Mouse (Mus musculus) small intestine, adult 2 months (tissue): ENCODE results near the gene Lrp3. TPM values are rescaled to one million over a fixed set of nuclear protein-coding genes. Genes with fewer than 3 reads are reported as not detected.
"Not testable (repeated sequence)": the region's sequence is repeated elsewhere in the genome, so short reads cannot be mapped to it uniquely, and the experiment has no call there.

Experiments
- H3K27ac ChIP-seq: fragments of 200-500 bp; 2 replicates; pipeline ENCODE4 v1.5.1; 2012; ENCODE audit warnings: low read depth, low read length, control low read depth, inconsistent platforms; ENCODE audit not compliant: insufficient read depth
- H3K27me3 ChIP-seq: fragments of 200-500 bp; 2 replicates; pipeline ENCODE4 v1.6.1; 2012; ENCODE audit warnings: mild to moderate bottlenecking, moderate library complexity, low read length, inconsistent platforms; ENCODE audit not compliant: control insufficient read depth, insufficient read depth
- H3K36me3 ChIP-seq: fragments of 200-500 bp; 2 replicates; pipeline ENCODE4 v1.6.1; 2012; ENCODE audit warnings: mild to moderate bottlenecking, low read length, control low read depth, inconsistent platforms; ENCODE audit not compliant: control insufficient read depth, insufficient read depth
- H3K4me1 ChIP-seq: fragments of 200-500 bp; 2 replicates; pipeline ENCODE4 v1.6.1; 2012; ENCODE audit warnings: low read length, inconsistent platforms, mixed read lengths; ENCODE audit not compliant: control insufficient read depth, insufficient read depth, insufficient read length
- H3K4me3 ChIP-seq: fragments of 200-500 bp; 2 replicates; pipeline ENCODE4 v1.5.1; 2012; ENCODE audit warnings: low read depth, mild to moderate bottlenecking, control low read depth, inconsistent platforms, low read length, moderate library complexity
- CTCF ChIP-seq: fragments of 200-500 bp; IDR thresholded peaks from 2 replicates; pipeline ENCODE4 v1.5.1; 2012; ENCODE audit warnings: low read depth, mild to moderate bottlenecking, control low read depth, inconsistent platforms, low read length, moderate library complexity, mixed read lengths; ENCODE audit not compliant: insufficient replicate concordance, insufficient read length; ENCODE audit errors: extremely low read depth
- POLR2A ChIP-seq: fragments of 200-500 bp; IDR thresholded peaks from 2 replicates; pipeline ENCODE4 v1.6.1; 2012; ENCODE audit warnings: low read depth, mild to moderate bottlenecking, control low read depth, inconsistent platforms, low read length, moderate library complexity
- WGBS: fragments of 180-500 bp; shearing (Covaris S2); methylation state at CpG from one replicate; pipeline ENCODE4 v1.1.7; 2018; 5-methylcytosine and 5-hydroxymethylcytosine counted together
- polyA plus RNA-seq: library from polyadenylated mRNA; depleted of rRNA; stranded (reverse); fragments of >200 nt; gene quantifications from 2 replicates; pipeline ENCODE4 v1.2.3, GENCODE M21; 2012; rRNA removed

The Lrp3 gene
- polyA plus RNA-seq: 4.2 and 5.0 TPM in 2 replicates

DNA sequence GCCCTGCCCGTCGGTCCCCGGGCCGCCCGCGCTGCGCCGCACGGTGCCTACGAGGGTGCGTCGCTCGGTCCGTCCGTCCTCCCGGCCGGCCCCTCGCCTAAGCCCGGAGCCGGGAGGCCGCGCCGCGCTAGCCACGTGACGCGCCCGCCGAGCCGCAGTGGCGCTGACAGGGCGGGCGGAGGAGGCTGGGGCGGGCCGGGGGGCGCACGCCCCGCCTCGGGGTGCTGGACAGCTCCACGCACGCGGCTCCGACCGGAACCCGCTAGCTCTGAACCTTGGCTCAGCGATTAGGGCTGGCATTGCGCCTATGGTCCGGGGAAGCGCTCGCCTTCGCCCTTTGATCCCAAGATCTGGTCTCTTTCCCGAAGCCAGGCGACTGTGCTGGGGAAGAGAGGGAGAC is at the start of gene Lrp3:
TSS of gene Lrp3 (minus strand) at position 274 of the 400 bp plus-strand sequence.
- TF ChIP-seq POLR2A: no peak
- TF ChIP-seq CTCF: no peak
- 3% methylated on average over 53 of the region's 53 CpGs for WGBS
- Histone ChIP-seq H3K4me1 (no peaks in the 10 kb centered on the region), H3K27me3 (0 out of 2 replicates have a peak, but pooled peaks cover 8% of the 10 kb centered on the region), H3K36me3 (no peaks in the 10 kb centered on the region), H3K4me3 (peak within 1 kb of the TSS; percentile 45), H3K27ac (no peak within 1 kb of the TSS)

DNA sequence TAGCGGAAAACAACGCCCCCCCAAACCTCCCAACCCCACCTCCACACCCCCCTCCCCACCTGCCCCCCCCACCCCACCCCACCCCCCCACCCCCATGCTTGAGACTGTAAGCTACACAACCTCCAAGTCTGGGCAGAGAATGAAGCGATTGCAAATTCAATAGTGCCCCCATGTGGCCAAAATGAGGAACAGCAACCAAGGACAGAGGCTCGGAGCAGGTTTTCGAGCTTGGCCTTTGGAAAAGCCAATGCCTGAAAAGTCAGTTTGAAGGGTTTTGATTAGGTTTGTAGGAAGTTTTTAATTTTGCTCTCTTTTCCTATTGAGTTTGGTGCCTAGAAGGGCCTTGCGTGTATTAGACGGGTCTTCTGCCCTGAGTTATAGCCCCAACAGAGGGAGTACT is 49.4 kb upstream of the Lrp3 start:
- H3K27me3 ChIP-seq: no peaks in the 10 kb centered on the region
- H3K4me1 ChIP-seq: peaks cover 12% of the 10 kb centered on the region; the same call in 1 of the 2 replicates
- no peak overlapping the region for H3K27ac ChIP-seq
- no peaks in the 10 kb centered on the region for H3K36me3 ChIP-seq
- peak; percentile 69; the same call in 1 of the 2 replicates for TF ChIP-seq CTCF
- no peak for TF ChIP-seq POLR2A
- WGBS: 28% methylated on average over 7 of the region's 7 CpGs
- H3K4me3 ChIP-seq: no peak overlapping the region

DNA sequence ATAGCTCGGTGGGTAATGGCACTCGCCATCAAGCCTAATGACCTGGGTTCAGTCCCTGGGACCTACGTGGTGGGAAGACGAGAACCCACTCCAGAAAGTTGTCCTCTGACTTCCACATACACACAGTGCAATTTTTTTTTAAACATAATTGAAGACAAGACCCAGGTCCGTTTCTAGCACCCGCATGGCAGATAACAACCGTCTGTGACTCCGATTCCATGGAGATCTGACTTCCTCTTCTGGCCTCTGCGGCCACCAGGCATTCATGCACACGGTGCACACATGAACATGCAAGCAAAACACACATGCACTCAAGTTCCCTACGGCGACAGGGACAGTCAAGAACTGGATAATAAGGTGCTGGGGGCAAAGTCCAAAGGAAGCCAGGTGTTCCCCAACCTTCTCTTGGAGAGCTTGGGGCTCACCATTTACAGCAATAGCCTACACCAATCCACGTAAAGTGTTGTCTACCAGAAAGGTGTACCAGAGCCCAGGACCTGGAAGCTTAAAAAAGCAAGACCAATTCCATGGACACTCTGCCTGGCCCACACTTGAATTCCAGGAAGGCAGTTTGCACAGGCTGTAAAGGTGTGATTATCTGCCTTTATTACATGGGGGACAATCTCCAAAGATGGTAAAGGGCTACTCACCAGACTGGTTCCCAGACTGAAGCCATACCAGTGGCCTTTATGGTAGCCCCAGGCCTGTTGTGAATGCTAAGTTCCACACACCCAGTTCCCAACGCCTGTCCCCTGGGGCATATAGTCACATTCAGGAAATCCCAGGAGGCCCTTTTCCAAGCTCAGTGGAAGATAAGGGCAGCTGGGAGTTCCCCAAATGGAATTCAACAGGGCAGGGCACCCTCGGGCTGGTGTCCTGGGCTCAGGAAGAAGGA is 48.5 kb upstream of the Lrp3 start:
- H3K27me3 ChIP-seq: no peaks in the 10 kb centered on the region
- peak overlapping the region; percentile 1; the same call in 1 of the 2 replicates for H3K27ac ChIP-seq
- no peak overlapping the region for H3K4me3 ChIP-seq
- WGBS: 43% methylated on average over 15 of the region's 15 CpGs
- H3K36me3 ChIP-seq: no peaks in the 10 kb centered on the region
- peaks cover 9% of the 10 kb centered on the region; the same call in 1 of the 2 replicates for H3K4me1 ChIP-seq
- no peak for TF ChIP-seq POLR2A
- no peak for TF ChIP-seq CTCF

DNA sequence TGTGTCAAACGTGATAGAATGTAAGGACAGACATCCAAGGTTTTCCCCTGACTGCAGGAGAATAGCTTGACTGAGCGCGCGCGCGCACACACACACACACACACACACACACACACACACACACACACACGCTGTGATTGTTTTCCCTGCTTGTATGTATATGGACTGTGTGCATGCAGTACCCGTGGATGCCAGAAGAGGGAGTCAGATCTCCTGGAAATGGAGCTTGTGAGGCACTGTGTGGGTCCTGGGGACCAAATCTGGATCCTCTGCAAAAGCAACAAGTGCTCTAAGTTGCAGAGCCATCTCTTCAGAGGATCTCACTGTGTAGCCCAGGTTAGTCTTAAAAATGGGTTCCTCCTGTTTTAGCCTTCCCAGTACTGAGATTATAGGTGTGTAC is 44.1 kb upstream of the Lrp3 start:
- WGBS: 85% methylated on average over 8 of the region's 8 CpGs
- Histone ChIP-seq H3K4me3 (no peak overlapping the region), H3K4me1 (peaks cover 9% of the 10 kb centered on the region; the same call in 1 of the 2 replicates)

DNA sequence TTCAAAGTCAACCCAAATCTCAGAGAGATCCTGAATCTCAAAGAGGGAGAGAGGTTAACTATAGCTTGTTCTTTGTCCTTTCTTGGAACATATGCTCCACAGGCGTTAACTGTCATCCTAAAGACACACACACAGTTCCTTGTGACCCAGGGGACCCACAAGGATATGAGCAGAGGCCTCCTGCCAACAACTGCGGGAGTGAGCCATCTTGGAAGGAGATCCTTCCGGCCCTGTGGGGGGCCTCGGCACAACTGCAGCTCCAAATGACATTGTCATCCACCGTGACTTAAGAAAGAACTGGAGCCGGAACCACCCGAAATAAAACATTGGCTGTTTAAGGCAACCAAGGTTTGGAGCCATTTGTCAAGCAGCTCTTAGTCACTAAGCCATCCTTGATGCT is 43.0 kb upstream of the Lrp3 start:
- Histone ChIP-seq H3K36me3 (no peaks in the 10 kb centered on the region), H3K27ac (no peak overlapping the region), H3K4me3 (no peak overlapping the region), H3K27me3 (no peaks in the 10 kb centered on the region), H3K4me1 (no peaks in the 10 kb centered on the region)
- TF ChIP-seq CTCF (no peak), POLR2A (no peak)
- 61% methylated on average over 7 of the region's 7 CpGs for WGBS

More for the DNA sequence above, 44.1 kb upstream of the Lrp3 start:
- Histone ChIP-seq H3K27ac (no peak overlapping the region), H3K36me3 (no peaks in the 10 kb centered on the region), H3K27me3 (no peaks in the 10 kb centered on the region)
- TF ChIP-seq POLR2A: no peak
- TF ChIP-seq CTCF: peak; percentile 29; the same call in 1 of the 2 replicates

DNA sequence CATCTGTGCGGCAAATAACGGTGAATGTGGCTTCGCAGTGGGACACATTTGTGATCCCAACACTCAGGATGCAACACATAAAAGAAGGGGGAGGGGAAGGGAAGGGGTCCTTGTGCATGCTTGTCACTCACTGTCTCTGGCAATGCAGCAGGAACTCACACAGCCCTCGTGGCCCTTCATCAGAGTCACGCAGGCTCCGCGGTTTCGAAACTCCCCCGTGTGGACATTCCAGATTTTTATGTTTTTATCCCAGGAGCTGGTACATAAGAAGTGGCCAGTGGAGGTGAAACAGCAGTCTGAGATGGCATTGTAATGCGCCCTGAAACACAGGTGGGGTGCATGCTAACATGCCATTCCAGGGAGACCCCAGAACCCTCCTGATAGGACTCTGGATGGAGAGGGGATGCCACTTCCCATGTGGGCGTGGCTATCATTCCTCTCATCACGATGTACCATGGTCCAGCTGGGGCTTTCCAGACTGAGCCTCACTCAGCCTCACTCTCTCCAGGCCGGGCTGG is 36.8 kb upstream of the Lrp3 start:
- 9% methylated on average over 13 of the region's 13 CpGs for WGBS
- TF ChIP-seq CTCF (peak; percentile 49; the same call in 1 of the 2 replicates), POLR2A (no peak)
- Histone ChIP-seq H3K36me3 (no peaks in the 10 kb centered on the region), H3K27me3 (no peaks in the 10 kb centered on the region), H3K27ac (no peak overlapping the region), H3K4me1 (no peaks in the 10 kb centered on the region), H3K4me3 (no peak overlapping the region)

DNA sequence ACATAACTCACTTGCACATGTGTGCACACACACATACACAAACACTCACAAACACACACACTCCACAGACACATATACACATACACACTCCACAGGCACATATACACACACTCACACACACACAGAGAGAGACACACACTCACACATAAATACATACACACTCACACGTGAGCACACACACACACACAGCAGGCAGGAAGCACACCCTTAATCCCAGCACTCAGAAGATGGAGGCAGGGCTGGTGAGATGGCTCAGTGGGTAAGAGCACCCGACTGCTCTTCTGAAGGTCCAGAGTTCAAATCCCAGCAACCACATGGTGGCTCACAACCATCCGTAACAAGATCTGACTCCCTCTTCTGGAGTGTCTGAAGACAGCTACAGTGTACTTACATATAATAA is 22.6 kb upstream of the Lrp3 start:
- 58% methylated on average over 3 of the region's 3 CpGs for WGBS
- not testable (repeated sequence) for H3K27me3 ChIP-seq, H3K4me1 ChIP-seq

More for the DNA sequence above, 22.6 kb upstream of the Lrp3 start:
- H3K36me3 ChIP-seq, H3K4me3 ChIP-seq, H3K27ac ChIP-seq: not testable (repeated sequence)
